Mouse (Mus musculus) neural tube, embryonic 14.5 days (tissue): ENCODE results near the gene Rab30. TPM values are rescaled to one million over a fixed set of nuclear protein-coding genes. Genes with fewer than 3 reads are reported as not detected.
A peak's percentile ranks its signal among the peaks of the same experiment; 100 is the strongest.

Experiments
- ATAC-seq: fragments of 200-750 bp; cut with Nextera tagmentation; 2 replicates; pipeline ENCODE4 v1.8.0; 2017; ENCODE audit warnings: low read depth, mild to moderate bottlenecking, moderate TSS enrichment, moderate library complexity
- H3K27ac ChIP-seq: fragments of 300-500 bp; sonication (generic); 2 replicates; pipeline ENCODE4 v1.5.1; 2014; ENCODE audit warnings: low read depth, mild to moderate bottlenecking, control low read depth, low read length, moderate library complexity, mixed read lengths
- H3K27me3 ChIP-seq: fragments of 300-500 bp; sonication (generic); 2 replicates; pipeline ENCODE4 v1.6.1; 2014; ENCODE audit warnings: low read length; ENCODE audit not compliant: control insufficient read depth, insufficient read depth
- H3K36me3 ChIP-seq: fragments of 300-500 bp; sonication (generic); 2 replicates; pipeline ENCODE4 v1.6.1; 2014; ENCODE audit warnings: low read length, mixed read lengths; ENCODE audit not compliant: control insufficient read depth, insufficient read depth
- H3K4me1 ChIP-seq: fragments of 300-500 bp; sonication (generic); 2 replicates; pipeline ENCODE4 v1.6.1; 2014; ENCODE audit warnings: low read length; ENCODE audit not compliant: control insufficient read depth, insufficient read depth
- H3K4me2 ChIP-seq: fragments of 300-500 bp; sonication (generic); 2 replicates; pipeline ENCODE4 v1.6.1; 2014; ENCODE audit warnings: mild to moderate bottlenecking, low read depth, low read length, control low read depth
- H3K4me3 ChIP-seq: fragments of 300-500 bp; sonication (generic); 2 replicates; pipeline ENCODE4 v1.5.1; 2014; ENCODE audit warnings: low read depth, low read length, control low read depth, mixed read lengths
- H3K9ac ChIP-seq: fragments of 300-500 bp; sonication (generic); replicated peaks from 2 replicates; pipeline ENCODE4 v1.6.1; 2014; ENCODE audit warnings: low read depth, mild to moderate bottlenecking, control low read depth, low read length, mixed read lengths
- H3K9me3 ChIP-seq: fragments of 300-500 bp; sonication (generic); 2 replicates; pipeline ENCODE4 v1.6.1; 2016; ENCODE audit warnings: low read length; ENCODE audit not compliant: control insufficient read depth
- WGBS: fragments of 180-500 bp; shearing (Covaris S2); extraction: QIAGEN DNeasy Blood & Tissue Kit; methylation state at CpG from one replicate; pipeline ENCODE4 v1.1.7; 2014; 5-methylcytosine and 5-hydroxymethylcytosine counted together
- polyA plus RNA-seq: library from polyadenylated mRNA; unstranded; fragments of >200 nt; fragmentation: Nextera tagmentation; extraction: Ambion mirVana; gene quantifications from 2 replicates; pipeline ENCODE4 v1.2.1, GENCODE M21; 2014

Rab30 gene
- polyA plus RNA-seq, 1 experiment from 2014 or later: 34.7 TPM

GRCm38 (mm10) chr7:92777108-92777973, 35.9 kb downstream of the Rab30 start:
- Histone ChIP-seq H3K4me1 (0 out of 2 replicates have a peak, but pooled peaks cover 6% of the 10 kb centered on the region), H3K9me3 (no peaks in the 10 kb centered on the region), H3K4me2 (peak overlapping the region; percentile 29), H3K36me3 (no peaks in the 10 kb centered on the region), H3K27ac (peak overlapping the region; percentile 66), H3K9ac (peak overlapping the region; percentile 8; the same call in 1 of the 2 replicates), H3K4me3 (no peak overlapping the region), H3K27me3 (no peaks in the 10 kb centered on the region)
- WGBS: 46% methylated on average over 17 of the region's 17 CpGs
- peak; percentile 65; the same call in 1 of the 2 replicates for ATAC-seq

- Histone ChIP-seq H3K4me3 (no peak overlapping the region), H3K36me3 (no peaks in the 10 kb centered on the region), H3K27me3 (no peaks in the 10 kb centered on the region), H3K27ac (no peak overlapping the region), H3K4me2 (no peak overlapping the region), H3K4me1 (0 out of 2 replicates have a peak, but pooled peaks cover 6% of the 10 kb centered on the region), H3K9me3 (no peaks in the 10 kb centered on the region), H3K9ac (no peak overlapping the region)
- ATAC-seq: no peak
- 79% methylated on average over 2 of the region's 2 CpGs for WGBS
Measured at GRCm38 (mm10) chr7:92779058-92779457, 37.7 kb downstream of the Rab30 start.

- Histone ChIP-seq H3K4me2 (no peak overlapping the region), H3K4me1 (0 out of 2 replicates have a peak, but pooled peaks cover 3% of the 10 kb centered on the region), H3K27me3 (no peaks in the 10 kb centered on the region), H3K9ac (no peak overlapping the region), H3K4me3 (no peak overlapping the region), H3K36me3 (no peaks in the 10 kb centered on the region), H3K9me3 (no peaks in the 10 kb centered on the region), H3K27ac (no peak overlapping the region)
- WGBS: 88% methylated on average over 1 of the region's 1 CpGs
- ATAC-seq: no peak
Measured at GRCm38 (mm10) chr7:92781361-92781760, 40.0 kb downstream of the Rab30 start.

- 88% methylated on average over 3 of the region's 3 CpGs for WGBS
- Histone ChIP-seq H3K27me3 (no peaks in the 10 kb centered on the region), H3K9me3 (no peaks in the 10 kb centered on the region), H3K4me3 (no peak overlapping the region), H3K27ac (no peak overlapping the region), H3K4me2 (no peak overlapping the region), H3K9ac (no peak overlapping the region), H3K4me1 (no peaks in the 10 kb centered on the region), H3K36me3 (no peaks in the 10 kb centered on the region)
- ATAC-seq: no peak
Measured at GRCm38 (mm10) chr7:92781948-92782347, 40.5 kb downstream of the Rab30 start.

- Histone ChIP-seq H3K4me2 (no peak overlapping the region), H3K4me3 (no peak overlapping the region), H3K9ac (no peak overlapping the region), H3K36me3 (no peaks in the 10 kb centered on the region), H3K27ac (no peak overlapping the region), H3K9me3 (no peaks in the 10 kb centered on the region), H3K4me1 (no peaks in the 10 kb centered on the region), H3K27me3 (no peaks in the 10 kb centered on the region)
- no peak for ATAC-seq
- 77% methylated on average over 9 of the region's 9 CpGs for WGBS
Measured at GRCm38 (mm10) chr7:92782511-92782910, 41.1 kb downstream of the Rab30 start.

GRCm38 (mm10) chr7:92783166-92783806, 41.9 kb downstream of the Rab30 start:
- no peaks in the 10 kb centered on the region for H3K36me3 ChIP-seq
- no peak overlapping the region for H3K4me3 ChIP-seq
- WGBS: 72% methylated on average over 12 of the region's 12 CpGs
- no peak overlapping the region for H3K27ac ChIP-seq
- H3K9me3 ChIP-seq: no peaks in the 10 kb centered on the region
- no peak overlapping the region for H3K9ac ChIP-seq
- no peaks in the 10 kb centered on the region for H3K4me1 ChIP-seq
- ATAC-seq: no peak
- H3K27me3 ChIP-seq: no peaks in the 10 kb centered on the region
- H3K4me2 ChIP-seq: no peak overlapping the region

GRCm38 (mm10) chr7:92783914-92784313, 42.5 kb downstream of the Rab30 start:
- Histone ChIP-seq H3K27me3 (no peaks in the 10 kb centered on the region), H3K36me3 (no peaks in the 10 kb centered on the region), H3K4me1 (no peaks in the 10 kb centered on the region), H3K9me3 (no peaks in the 10 kb centered on the region), H3K9ac (no peak overlapping the region), H3K27ac (no peak overlapping the region), H3K4me2 (no peak overlapping the region), H3K4me3 (no peak overlapping the region)
- ATAC-seq: no peak
- WGBS: 79% methylated on average over 11 of the region's 11 CpGs

DNA sequence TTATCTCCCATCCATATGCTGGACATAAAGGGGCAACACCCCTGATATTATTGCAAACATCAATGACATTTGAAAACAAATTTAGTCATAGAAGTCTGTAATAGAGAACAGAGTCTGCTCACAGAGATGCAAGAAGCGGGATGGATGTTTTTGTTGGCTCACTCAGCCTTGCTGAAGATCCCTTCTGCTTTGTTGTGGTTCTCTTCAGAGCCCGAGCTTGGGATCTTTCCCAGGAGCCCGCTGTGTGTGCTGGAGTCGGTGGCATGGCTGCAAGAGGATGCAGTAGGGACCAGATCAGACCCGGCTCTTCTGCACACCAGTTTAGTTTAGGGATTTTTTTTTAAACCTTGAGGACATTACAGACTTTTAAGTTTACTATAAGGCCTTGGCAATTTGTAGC, 54.3 kb downstream of the Rab30 start:
- no peaks in the 10 kb centered on the region for H3K27me3 ChIP-seq
- ATAC-seq: no peak
- 80% methylated on average over 5 of the region's 5 CpGs for WGBS

GRCm38 (mm10) chr7:92796813-92797212, 55.4 kb downstream of the Rab30 start:
- WGBS: 83% methylated on average over 7 of the region's 8 CpGs
- Histone ChIP-seq H3K36me3 (no peaks in the 10 kb centered on the region), H3K4me1 (no peaks in the 10 kb centered on the region; the same call in 1 of the 2 replicates), H3K27me3 (no peaks in the 10 kb centered on the region), H3K9ac (no peak overlapping the region), H3K4me2 (no peak overlapping the region), H3K9me3 (no peaks in the 10 kb centered on the region), H3K27ac (no peak overlapping the region), H3K4me3 (no peak overlapping the region)
- no peak for ATAC-seq

More for the DNA sequence above, 54.3 kb downstream of the Rab30 start:
- H3K4me1 ChIP-seq: no peaks in the 10 kb centered on the region; the same call in 1 of the 2 replicates
- no peak overlapping the region for H3K4me3 ChIP-seq
- H3K9ac ChIP-seq: no peak overlapping the region
- no peaks in the 10 kb centered on the region for H3K9me3 ChIP-seq
- H3K4me2 ChIP-seq: no peak overlapping the region
- no peaks in the 10 kb centered on the region for H3K36me3 ChIP-seq
- no peak overlapping the region for H3K27ac ChIP-seq
